ENCODE assay signal across 8 mouse cellular contexts in genomic region chr5:24451264-24452029, GRCm38 (mm10). TPM values are rescaled to one million over a fixed set of nuclear protein-coding genes. Genes with fewer than 3 reads are reported as not detected.
DNase-seq lines count a peak whose midpoint lies in the region; ATAC-seq lines count a peak whose summit lies in the region.

No protein-coding gene starts in this region.

- peak overlapping the region; percentile 92 for H3K27ac ChIP-seq in forebrain, embryonic 16.5 days (ENCODE audit: low read length)

- peaks cover 55% of the 10 kb centered on the region for H3K4me1 ChIP-seq in forebrain, embryonic 16.5 days (replicated peaks; ENCODE audit: control insufficient read depth, insufficient read depth, low read length)

- no peaks in the 10 kb centered on the region for H3K36me3 ChIP-seq in forebrain, embryonic 16.5 days (ENCODE audit: control insufficient read depth, insufficient read depth)

- no peaks in the 10 kb centered on the region for H3K9me3 ChIP-seq in forebrain, embryonic 16.5 days (ENCODE audit: control insufficient read depth, low read length)

- WGBS in forebrain, embryonic 16.5 days: 2% methylated on average over 41 of the region's 66 CpGs

- no peaks in the 10 kb centered on the region for H3K27me3 ChIP-seq in forebrain, embryonic 16.5 days (replicated peaks; ENCODE audit: control insufficient read depth, insufficient read depth, low read length)

- DNase-seq in MEL-GATA-1-ER (ENCODE audit: extremely low read depth, low read depth): peak; percentile 81
- DNase-seq in cerebellum, adult 18-20 months: peak; percentile 86 to 92
- DNase-seq in heart, postnatal 4 days: peak; percentile 88
- peak; percentile 81 to 90 for DNase-seq in layer of hippocampus, postnatal 10 days (ENCODE audit: low spot score in 2 of 2)
- DNase-seq in lung, postnatal 10 days: peak; percentile 92
- peak; percentile 91 for DNase-seq in ovary, postnatal 36 days (ENCODE audit: low spot score)
- DNase-seq in thymus, postnatal 14 days: peak; percentile 90

- peak; percentile 73 for ATAC-seq in forebrain, embryonic 16.5 days

- peak overlapping the region; percentile 78 for H3K9ac ChIP-seq in forebrain, embryonic 16.5 days (replicated peaks; ENCODE audit: low read depth, low read length)

- peak overlapping the region; percentile 99 for H3K4me2 ChIP-seq in forebrain, embryonic 16.5 days (ENCODE audit: low read length)

- H3K4me3 ChIP-seq in forebrain, embryonic 16.5 days (replicated peaks; ENCODE audit: low read length): peak overlapping the region; percentile 62

RNA-seq across cellular contexts. Expression of gene Agap3, which starts 0.5 kb away (rescaled TPM):
- 57.0 and 58.6 TPM in 2 replicates for polyA plus RNA-seq in forebrain, embryonic 16.5 days (2015; fragmentation: Nextera tagmentation; extraction: Ambion mirVana)
- 10 to 100 TPM; 83.4 to 97.4 TPM for total RNA-seq in heart, postnatal 4 days (2021)
- 100 to 1,000 TPM; 511 to 516 TPM for total RNA-seq in layer of hippocampus, postnatal 10 days (2021)

RNA-seq across cellular contexts. Expression of gene Tmub1, which starts 3.8 kb away (rescaled TPM):
- 37.3 and 45.4 TPM in 2 replicates for polyA plus RNA-seq in forebrain, embryonic 16.5 days (2015; fragmentation: Nextera tagmentation; extraction: Ambion mirVana)
- total RNA-seq in heart, postnatal 4 days (2021): 1 to 10 TPM; 8.5 to 8.7 TPM
- total RNA-seq in layer of hippocampus, postnatal 10 days (2021): 10 to 100 TPM; 24.1 to 26.4 TPM

RNA-seq across cellular contexts. Expression of gene Fastk, which starts 6.4 kb away (rescaled TPM):
- 92.2 and 96.3 TPM in 2 replicates for polyA plus RNA-seq in forebrain, embryonic 16.5 days (2015; fragmentation: Nextera tagmentation; extraction: Ambion mirVana)
- 100 to 1,000 TPM; 194 to 206 TPM for total RNA-seq in heart, postnatal 4 days (2021)
- 100 to 1,000 TPM in 1 of 2 experiments, 10 to 100 TPM in 1; 87.4 to 111 TPM for total RNA-seq in layer of hippocampus, postnatal 10 days (2021)

RNA-seq across cellular contexts. Expression of gene Slc4a2, which starts 27.8 kb away (rescaled TPM):
- 19.1 and 23.9 TPM in 2 replicates for polyA plus RNA-seq in forebrain, embryonic 16.5 days (2015; fragmentation: Nextera tagmentation; extraction: Ambion mirVana)
- total RNA-seq in heart, postnatal 4 days (2021): 10 to 100 TPM; 63.2 to 65.7 TPM
- 10 to 100 TPM; 22.0 to 33.7 TPM for total RNA-seq in layer of hippocampus, postnatal 10 days (2021)

RNA-seq across cellular contexts. Expression of gene Cdk5, which starts 28.1 kb away (rescaled TPM):
- 106 and 127 TPM in 2 replicates for polyA plus RNA-seq in forebrain, embryonic 16.5 days (2015; fragmentation: Nextera tagmentation; extraction: Ambion mirVana)
- 10 to 100 TPM; 22.4 to 26.1 TPM for total RNA-seq in heart, postnatal 4 days (2021)
- 100 to 1,000 TPM; 127 to 133 TPM for total RNA-seq in layer of hippocampus, postnatal 10 days (2021)

Comparison
In these comparisons a context has a peak if more than half of its experiments do, and no peak if none do; other contexts are left out.
1. Peak in every context shown above with its lines: DNase-seq, ATAC-seq, H3K4me3 ChIP-seq and H3K27ac ChIP-seq.
2. RNA of gene Agap3, which starts 0.5 kb away (total RNA-seq): 511 to 516 TPM in layer of hippocampus, postnatal 10 days; 83.4 to 97.4 TPM in heart, postnatal 4 days; every median in the first group is over 4 times any median in the second.